Mouse (Mus musculus): Measurements from ENCODE around the gene Gm21954. TPM values are rescaled to one million over a fixed set of nuclear protein-coding genes. Genes with fewer than 3 reads are reported as not detected.

Gene Gm21954
- polyA plus RNA-seq, 1 experiment, result not detected

DNA sequence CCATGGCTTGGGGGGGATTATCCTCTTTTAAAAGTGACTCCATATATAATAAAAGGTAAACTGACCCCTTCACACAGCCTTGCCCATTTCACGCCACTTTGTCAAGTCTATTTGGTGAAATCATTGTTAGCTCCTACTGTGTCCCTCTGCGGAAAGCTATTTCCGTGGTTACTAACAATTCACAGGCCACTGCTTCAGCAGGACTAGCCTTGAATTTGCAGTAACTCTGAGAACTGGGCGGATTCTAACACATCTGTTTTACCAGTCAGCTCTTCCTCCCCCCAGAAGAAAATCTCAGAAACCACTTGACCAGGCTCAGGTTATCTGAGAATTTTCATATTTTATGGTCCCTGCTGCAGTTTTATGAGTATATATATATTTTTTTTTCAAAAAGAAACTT, 23.9 kb upstream of the Gm21954 start:
- Histone ChIP-seq H3K27ac (ENCODE audit: insufficient read depth, low read length) (peak overlapping the region; percentile 80), H3K4me1 (ENCODE audit: control insufficient read depth, insufficient read depth, low read length) (no peaks in the 10 kb centered on the region), H3K4me3 (ENCODE audit: insufficient read depth, low read length) (no peak overlapping the region)
- TF ChIP-seq CTCF (IDR thresholded peaks at IDR 0.05; ENCODE audit: borderline replicate concordance, insufficient read depth, low read length) (no peak), POLR2A (IDR thresholded peaks at IDR 0.05; ENCODE audit: low read depth, low read length) (no peak)

DNA sequence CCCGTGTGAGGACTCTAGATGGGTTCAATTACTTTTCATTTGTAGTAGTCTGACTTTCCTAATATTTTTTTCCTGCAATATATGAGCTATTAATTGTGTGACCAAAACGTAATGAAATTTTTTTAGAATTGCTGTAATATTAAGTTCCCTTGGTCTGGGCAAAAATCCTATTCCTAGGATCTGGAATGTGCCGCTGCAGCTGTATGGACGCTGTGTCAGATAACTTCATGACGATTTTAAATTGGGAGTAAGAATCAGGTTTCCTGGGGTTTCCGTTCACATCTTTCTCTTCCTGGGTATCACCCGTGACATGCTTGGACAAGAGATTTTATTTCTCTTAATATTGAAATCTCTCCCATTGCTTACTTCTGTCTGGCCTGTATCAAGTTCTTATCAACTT, 23.2 kb upstream of the Gm21954 start:
- no peaks in the 10 kb centered on the region for H3K4me1 ChIP-seq (ENCODE audit: control insufficient read depth, insufficient read depth, low read length)
- peak overlapping the region; percentile 80; the same call in 1 of the 2 replicates for H3K27ac ChIP-seq (ENCODE audit: insufficient read depth, low read length)
- H3K4me3 ChIP-seq (ENCODE audit: insufficient read depth, low read length), result no peak overlapping the region
- no peak for TF ChIP-seq POLR2A (IDR thresholded peaks at IDR 0.05; ENCODE audit: low read depth, low read length)
- TF ChIP-seq CTCF (IDR thresholded peaks at IDR 0.05; ENCODE audit: borderline replicate concordance, insufficient read depth, low read length), result no peak

- no peak overlapping the region for H3K4me3 ChIP-seq (ENCODE audit: insufficient read depth, low read length)
- H3K4me1 ChIP-seq (ENCODE audit: control insufficient read depth, insufficient read depth, low read length), result no peaks in the 10 kb centered on the region
- H3K27ac ChIP-seq (ENCODE audit: insufficient read depth, low read length), result peak overlapping the region; percentile 35; the same call in 1 of the 2 replicates
- TF ChIP-seq POLR2A (IDR thresholded peaks at IDR 0.05; ENCODE audit: low read depth, low read length), result no peak
- peak; percentile 31; the same call in 1 of the 2 replicates for TF ChIP-seq CTCF (IDR thresholded peaks at IDR 0.05; ENCODE audit: borderline replicate concordance, insufficient read depth, low read length)
These were observed 22.3 kb upstream of the Gm21954 start for GRCm38 (mm10) chr3:55494348-55494747.

GRCm38 (mm10) chr3:55492021-55492420, 20.0 kb upstream of the Gm21954 start:
- H3K4me1 ChIP-seq (ENCODE audit: control insufficient read depth, insufficient read depth, low read length), result no peaks in the 10 kb centered on the region
- H3K27ac ChIP-seq (ENCODE audit: insufficient read depth, low read length), result no peak overlapping the region
- no peak for TF ChIP-seq POLR2A (IDR thresholded peaks at IDR 0.05; ENCODE audit: low read depth, low read length)
- TF ChIP-seq CTCF (IDR thresholded peaks at IDR 0.05; ENCODE audit: borderline replicate concordance, insufficient read depth, low read length), result no peak

DNA sequence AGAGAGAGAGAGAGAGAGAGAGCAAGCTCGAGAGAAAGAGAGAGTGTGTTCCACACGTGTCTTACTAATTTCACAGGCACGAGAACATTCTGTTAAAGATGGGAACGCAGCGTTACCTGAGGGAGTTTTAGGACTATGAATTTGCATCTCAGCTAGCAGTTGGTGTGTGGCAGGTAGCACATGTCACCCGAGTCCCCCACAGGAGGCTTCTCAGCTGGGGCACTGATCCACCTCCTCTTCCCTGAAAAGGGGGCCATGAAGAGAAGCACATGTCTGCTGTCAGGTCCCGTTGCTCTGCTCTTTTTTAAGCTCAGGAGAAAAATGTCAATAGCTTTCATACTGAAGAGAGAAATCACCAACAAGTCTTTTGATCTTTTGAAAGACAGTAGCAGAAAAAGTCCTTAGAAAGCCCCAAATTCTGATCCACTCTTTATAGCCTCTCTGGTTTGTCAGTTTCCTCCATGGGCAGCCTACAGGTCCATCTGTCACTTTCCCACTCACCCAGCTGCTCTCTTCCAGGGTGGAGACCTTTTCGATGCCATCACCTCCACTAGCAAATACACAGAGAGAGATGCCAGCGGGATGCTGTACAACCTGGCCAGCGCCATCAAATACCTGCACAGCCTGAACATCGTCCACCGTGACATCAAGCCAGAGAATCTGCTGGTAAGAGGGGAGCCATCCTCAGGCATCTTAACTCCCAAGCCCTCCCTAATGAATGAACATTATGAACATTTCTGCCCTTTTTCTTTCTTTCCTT, 17.4 kb upstream of the Gm21954 start:
- no peaks in the 10 kb centered on the region for H3K4me1 ChIP-seq (ENCODE audit: control insufficient read depth, insufficient read depth, low read length)
- H3K27ac ChIP-seq (ENCODE audit: insufficient read depth, low read length), result no peak overlapping the region
- no peak overlapping the region for H3K4me3 ChIP-seq (ENCODE audit: insufficient read depth, low read length)
- TF ChIP-seq POLR2A (IDR thresholded peaks at IDR 0.05; ENCODE audit: low read depth, low read length) (no peak), CTCF (IDR thresholded peaks at IDR 0.05; ENCODE audit: borderline replicate concordance, insufficient read depth, low read length) (no peak)

More at GRCm38 (mm10) chr3:55492021-55492420, 20.0 kb upstream of the Gm21954 start:
- no peak overlapping the region for H3K4me3 ChIP-seq (ENCODE audit: insufficient read depth, low read length)

DNA sequence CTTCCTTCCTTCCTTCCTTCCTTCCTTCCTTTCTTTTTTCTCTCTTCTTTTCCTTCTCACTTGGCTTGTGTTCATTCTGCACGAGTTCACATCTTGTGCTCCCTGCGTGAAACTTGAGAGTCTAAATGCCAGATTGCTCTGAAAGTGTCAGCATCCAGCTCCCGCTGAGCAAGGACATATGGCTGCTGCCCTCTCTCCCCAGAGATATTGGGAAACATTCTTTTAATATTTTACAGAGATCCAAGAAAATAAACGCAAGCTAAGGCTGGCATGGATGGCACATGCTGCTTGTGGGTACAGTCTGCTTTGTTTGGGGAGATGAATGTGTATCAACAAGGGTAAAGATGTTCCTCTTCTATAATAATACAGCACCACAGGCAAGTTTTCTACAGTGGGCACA, 11.3 kb upstream of the Gm21954 start:
- H3K27ac ChIP-seq (ENCODE audit: insufficient read depth, low read length), result no peak overlapping the region
- no peaks in the 10 kb centered on the region for H3K4me1 ChIP-seq (ENCODE audit: control insufficient read depth, insufficient read depth, low read length)

DNA sequence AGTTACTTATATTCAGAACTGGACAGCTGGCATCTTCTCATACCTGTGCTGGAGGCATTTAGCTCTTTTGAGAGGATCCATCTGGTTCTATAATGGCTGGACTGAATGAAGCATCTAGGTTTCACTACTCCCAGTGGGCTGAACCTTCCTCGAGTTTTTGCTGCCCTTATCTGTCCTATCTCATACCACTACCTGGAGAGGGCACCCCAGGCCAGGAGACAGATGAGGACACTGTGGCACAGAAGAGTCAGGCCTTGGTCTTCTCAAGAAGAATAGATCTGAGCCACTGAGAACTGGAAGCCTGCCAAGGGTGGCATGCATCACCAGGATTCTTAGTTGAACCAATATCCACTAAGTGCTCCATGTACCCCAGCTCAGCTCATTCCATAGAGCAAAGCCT, 9.1 kb upstream of the Gm21954 start:
- Histone ChIP-seq H3K4me3 (ENCODE audit: insufficient read depth, low read length) (no peak overlapping the region), H3K4me1 (ENCODE audit: control insufficient read depth, insufficient read depth, low read length) (no peaks in the 10 kb centered on the region), H3K27ac (ENCODE audit: insufficient read depth, low read length) (no peak overlapping the region)
- no peak for TF ChIP-seq POLR2A (IDR thresholded peaks at IDR 0.05; ENCODE audit: low read depth, low read length)
- TF ChIP-seq CTCF (IDR thresholded peaks at IDR 0.05; ENCODE audit: borderline replicate concordance, insufficient read depth, low read length), result no peak

More for the DNA sequence above, 11.3 kb upstream of the Gm21954 start:
- TF ChIP-seq CTCF (IDR thresholded peaks at IDR 0.05; ENCODE audit: borderline replicate concordance, insufficient read depth, low read length) (no peak), POLR2A (IDR thresholded peaks at IDR 0.05; ENCODE audit: low read depth, low read length) (no peak)
- no peak overlapping the region for H3K4me3 ChIP-seq (ENCODE audit: insufficient read depth, low read length)

- Histone ChIP-seq H3K27ac (ENCODE audit: insufficient read depth, low read length) (no peak overlapping the region), H3K4me3 (ENCODE audit: insufficient read depth, low read length) (no peak overlapping the region), H3K4me1 (ENCODE audit: control insufficient read depth, insufficient read depth, low read length) (no peaks in the 10 kb centered on the region)
- TF ChIP-seq POLR2A (IDR thresholded peaks at IDR 0.05; ENCODE audit: low read depth, low read length) (no peak), CTCF (IDR thresholded peaks at IDR 0.05; ENCODE audit: borderline replicate concordance, insufficient read depth, low read length) (no peak)
These were observed 7.3 kb upstream of the Gm21954 start for GRCm38 (mm10) chr3:55479306-55479705.

- H3K4me1 ChIP-seq (ENCODE audit: control insufficient read depth, insufficient read depth, low read length), result no peaks in the 10 kb centered on the region
- H3K4me3 ChIP-seq (ENCODE audit: insufficient read depth, low read length), result no peak overlapping the region
- TF ChIP-seq CTCF (IDR thresholded peaks at IDR 0.05; ENCODE audit: borderline replicate concordance, insufficient read depth, low read length) (no peak), POLR2A (IDR thresholded peaks at IDR 0.05; ENCODE audit: low read depth, low read length) (no peak)
- H3K27ac ChIP-seq (ENCODE audit: insufficient read depth, low read length), result no peak overlapping the region
These were observed 4.7 kb upstream of the Gm21954 start for GRCm38 (mm10) chr3:55476694-55477093.

GRCm38 (mm10) chr3:55473146-55473545, 1.1 kb upstream of the Gm21954 start:
- Histone ChIP-seq H3K27ac (ENCODE audit: insufficient read depth, low read length) (no peak overlapping the region), H3K4me3 (ENCODE audit: insufficient read depth, low read length) (no peak overlapping the region), H3K4me1 (ENCODE audit: control insufficient read depth, insufficient read depth, low read length) (no peaks in the 10 kb centered on the region)
- TF ChIP-seq CTCF (IDR thresholded peaks at IDR 0.05; ENCODE audit: borderline replicate concordance, insufficient read depth, low read length) (no peak), POLR2A (IDR thresholded peaks at IDR 0.05; ENCODE audit: low read depth, low read length) (no peak)
